Mouse (Mus musculus) NIH3T3 (cell line): ENCODE data around the gene Mgat5.

Experiments used
- DNase-seq: peaks from one replicate; pipeline ENCODE4 v3.0.0-alpha.2; 2012; ENCODE audit warnings: low read depth

Mgat5 gene

DNA sequence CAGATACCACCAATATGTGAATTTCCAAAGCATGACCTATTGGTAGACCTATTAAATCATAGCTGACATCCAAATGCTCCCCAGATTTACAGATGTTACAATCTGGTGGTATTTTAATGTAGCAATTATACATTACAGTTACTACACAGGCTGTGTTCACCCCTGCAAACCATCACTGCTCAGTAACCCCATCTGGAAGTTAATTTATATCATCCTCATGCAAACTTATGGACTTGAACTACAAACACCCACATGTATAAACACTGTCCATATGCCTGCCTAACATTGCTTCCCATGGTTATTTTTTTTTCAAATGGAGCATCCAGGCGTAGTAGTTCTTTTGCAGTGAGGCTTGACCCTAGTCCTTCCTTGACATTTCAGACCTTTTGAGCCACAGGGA lies 236.2 kb downstream of the Mgat5 start:
- DNase-seq: peak; percentile 43

DNA sequence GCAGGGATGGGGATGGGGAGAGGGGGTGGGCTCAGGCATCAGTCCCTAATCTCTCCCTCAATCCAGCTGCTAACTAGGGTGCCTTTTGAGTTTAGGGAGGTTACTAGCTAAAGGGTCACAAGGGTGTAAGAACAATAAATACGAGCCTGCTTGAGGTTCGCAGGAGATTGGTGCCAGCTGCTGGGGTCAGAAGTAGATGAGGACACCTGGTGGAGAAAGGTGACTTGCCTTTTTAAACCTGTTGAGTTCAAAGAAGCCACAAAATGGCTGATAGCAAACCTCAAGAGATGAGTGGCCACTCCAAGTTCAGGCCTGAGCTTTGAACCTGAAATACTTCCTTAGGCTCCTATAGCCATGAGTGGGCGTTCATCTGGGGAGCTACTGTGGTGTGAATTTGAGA lies 236.9 kb downstream of the Mgat5 start:
- no peak for DNase-seq

DNA sequence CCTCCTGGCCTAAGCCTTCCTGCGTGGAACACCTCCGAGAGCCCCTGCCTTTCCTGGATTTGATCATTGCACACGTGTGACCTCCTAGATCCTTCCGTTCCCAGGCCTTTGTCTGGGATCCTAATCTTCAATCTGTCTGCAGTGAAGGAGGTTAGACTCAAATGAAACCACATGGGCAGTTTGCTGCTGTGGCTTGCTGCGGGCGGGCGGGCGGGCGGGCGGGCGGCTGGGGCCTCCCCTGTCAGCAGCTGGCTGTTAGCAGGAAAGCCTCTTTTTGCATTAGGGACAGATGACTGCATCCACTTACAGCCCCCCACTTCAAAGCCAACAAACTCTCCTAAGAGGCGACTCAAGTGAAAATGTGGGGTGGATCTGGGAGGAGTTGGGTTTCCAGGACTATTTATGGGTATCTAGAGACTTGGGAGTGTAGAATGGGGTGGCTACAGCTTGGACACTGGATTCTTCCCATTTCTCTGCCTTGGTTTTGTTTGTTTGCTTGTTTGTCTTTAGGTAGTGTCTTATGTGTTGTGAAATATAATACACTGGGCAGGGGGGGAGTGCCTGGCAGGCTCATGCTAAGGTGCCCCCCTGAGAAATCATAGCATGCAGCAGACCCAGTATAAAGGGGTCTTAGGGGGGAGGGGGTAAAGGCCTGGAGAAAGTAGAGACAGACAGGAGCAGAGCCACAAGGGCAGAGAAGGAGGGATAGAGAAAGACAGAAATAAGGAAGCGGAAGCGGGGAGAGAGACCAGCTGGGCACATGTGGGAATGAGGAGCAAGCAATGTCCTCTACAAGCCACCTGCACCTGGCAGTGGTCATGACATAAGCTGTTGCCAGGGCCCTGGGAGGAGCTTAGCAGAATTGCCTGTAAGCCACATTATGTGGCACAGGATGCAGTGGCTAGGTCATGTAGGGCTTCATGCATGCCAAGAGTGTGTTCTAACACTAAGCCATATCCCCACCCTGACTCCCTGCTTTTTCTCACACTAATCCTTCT lies 238.4 kb downstream of the Mgat5 start:
- DNase-seq: no peak

DNA sequence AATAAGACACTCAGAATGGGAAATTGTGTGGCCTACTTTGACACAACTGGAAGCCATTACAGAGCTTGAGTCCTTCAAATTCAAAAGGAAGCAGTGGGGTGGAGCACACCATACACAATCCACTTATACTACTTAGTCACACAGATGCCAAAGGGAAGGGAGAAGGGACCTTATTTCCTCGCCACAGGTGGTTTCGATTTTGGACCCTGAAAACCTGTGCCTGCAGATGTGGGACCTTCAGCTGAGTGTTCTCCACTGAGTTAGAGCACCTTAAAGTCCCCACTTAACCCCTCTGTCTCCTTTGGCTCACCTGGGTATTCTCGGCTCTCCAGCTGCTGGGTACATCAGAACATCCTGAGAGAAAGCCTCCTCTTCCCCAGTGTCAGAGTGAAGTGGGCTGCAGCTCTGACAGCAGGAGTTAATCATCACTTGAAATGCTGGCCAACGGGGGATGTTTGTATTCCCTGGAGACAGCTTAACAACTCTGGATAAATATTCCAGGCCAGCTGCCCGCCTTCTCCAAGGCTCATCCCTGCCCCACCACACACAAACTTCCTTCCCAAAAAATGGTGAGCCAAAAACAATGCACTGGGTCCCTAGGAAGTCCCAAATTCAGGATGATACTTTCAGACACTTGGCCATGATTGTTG lies 240.1 kb downstream of the Mgat5 start:
- peak; percentile 80 for DNase-seq

DNA sequence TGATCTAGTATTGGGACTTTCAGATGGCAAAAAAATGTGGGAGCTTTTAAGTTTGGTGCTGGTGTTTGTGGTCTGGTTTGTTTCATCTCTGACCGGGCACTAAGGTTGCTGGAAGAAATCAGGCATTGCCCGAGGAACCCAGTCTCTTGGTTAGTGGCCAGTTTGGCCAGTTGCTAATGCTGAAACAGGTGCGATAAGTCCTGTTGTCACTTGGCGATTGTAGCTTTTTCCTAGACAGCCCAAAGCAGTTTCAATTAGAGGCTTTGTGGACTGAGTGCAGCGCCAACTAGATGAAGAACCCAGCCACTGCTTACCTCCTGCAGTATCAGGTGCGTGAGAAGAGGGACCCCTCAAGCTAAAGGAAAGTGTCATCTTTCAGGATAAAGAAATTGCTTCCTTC lies 248.6 kb downstream of the Mgat5 start:
- DNase-seq: no peak

DNA sequence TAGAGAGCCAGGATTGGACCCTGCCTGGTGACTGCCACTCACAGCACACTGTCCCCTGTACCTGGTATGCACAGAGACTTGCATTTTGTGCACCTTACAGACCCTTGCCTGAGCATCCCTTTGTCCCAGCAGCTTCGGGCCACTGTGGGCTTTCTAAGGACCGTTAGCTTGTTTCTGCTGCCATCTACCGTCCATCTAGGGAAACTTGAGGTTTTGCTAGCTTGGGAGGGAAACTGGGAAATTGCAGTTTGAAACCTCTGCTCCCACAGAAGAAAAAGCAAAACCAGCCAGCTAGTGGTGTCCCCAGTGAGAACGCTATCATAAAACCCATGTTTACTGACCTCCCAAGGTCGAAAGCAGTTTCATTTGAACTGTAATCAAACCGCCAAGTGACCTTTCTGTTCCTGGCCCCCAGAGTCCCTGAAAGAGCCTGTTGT lies 254.2 kb downstream of the Mgat5 start:
- DNase-seq: peak; percentile 87

DNA sequence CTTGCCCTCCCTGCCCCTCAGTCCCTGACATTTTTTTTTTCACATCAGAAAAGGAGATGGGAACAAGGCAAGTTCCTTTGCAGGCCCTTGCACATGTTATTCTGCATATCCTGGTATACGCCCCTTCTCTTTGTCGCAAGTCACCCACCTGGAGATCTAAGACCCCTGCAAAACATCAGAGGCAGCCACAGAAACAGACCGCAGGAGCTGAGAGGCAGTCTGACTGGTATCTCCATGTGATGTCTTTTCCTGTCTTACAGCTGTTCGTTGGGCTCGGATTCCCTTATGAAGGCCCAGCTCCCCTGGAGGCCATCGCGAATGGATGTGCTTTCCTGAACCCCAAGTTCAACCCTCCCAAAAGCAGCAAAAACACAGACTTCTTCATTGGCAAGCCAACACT lies 254.8 kb downstream of the Mgat5 start:
- DNase-seq: no peak

DNA sequence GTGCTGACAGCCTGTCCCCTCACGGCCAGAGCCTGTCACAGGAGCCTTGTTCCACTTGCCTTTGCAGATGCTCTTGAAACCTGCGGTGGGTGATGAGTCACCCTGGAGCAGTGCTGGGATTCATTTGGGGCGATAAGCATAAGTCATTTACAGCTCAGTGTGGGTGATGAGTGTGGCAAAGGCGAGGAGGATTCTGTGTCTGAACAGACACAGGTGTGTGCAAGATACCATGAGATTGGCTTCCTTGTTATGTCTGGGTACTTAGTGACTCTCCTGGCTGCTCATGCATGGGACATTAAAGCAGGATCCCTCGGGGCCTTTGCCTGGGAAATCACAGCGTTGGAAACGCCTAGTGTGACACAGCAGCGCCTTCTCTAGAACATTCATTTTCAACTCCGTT lies 256.2 kb downstream of the Mgat5 start:
- no peak for DNase-seq

DNA sequence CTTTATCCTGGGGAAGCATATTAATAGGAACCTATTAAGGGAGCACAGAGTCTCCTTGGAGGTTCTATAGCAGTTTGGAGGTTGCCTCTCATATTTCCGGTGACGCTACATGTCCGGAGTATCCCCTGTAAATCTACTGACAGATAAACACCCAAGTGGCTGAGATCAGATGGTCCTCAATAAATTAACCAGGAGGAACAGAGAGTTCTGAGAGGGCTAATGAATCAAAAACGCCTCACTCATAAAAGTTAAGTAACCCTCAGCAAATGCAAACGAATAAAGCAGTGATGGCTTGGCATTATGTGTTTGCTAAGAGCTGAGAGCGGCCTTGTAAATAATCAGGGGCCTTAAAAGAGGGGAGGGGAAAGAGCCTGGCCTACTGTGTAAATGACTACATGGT lies 259.2 kb downstream of the Mgat5 start:
- no peak for DNase-seq

DNA sequence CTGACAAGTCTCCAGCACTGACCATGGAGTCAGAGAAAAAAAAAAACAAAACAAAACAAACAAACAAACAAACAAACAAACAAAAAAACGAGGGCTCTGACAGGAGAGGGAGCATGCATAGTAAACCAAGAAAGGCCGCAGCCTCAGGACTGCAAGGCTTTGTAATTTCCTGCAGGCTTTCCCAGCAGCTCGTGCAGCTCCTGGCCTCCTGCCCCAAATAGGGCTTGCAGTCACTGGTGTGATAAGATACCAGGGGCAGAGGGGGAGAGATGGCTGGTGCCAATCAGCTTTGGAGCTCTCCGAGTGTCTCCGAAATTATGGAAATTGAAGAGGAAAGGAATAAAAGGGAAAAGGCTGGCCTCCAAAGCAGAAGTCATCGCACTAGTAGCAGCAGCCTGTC lies 260.5 kb downstream of the Mgat5 start:
- DNase-seq: no peak

DNA sequence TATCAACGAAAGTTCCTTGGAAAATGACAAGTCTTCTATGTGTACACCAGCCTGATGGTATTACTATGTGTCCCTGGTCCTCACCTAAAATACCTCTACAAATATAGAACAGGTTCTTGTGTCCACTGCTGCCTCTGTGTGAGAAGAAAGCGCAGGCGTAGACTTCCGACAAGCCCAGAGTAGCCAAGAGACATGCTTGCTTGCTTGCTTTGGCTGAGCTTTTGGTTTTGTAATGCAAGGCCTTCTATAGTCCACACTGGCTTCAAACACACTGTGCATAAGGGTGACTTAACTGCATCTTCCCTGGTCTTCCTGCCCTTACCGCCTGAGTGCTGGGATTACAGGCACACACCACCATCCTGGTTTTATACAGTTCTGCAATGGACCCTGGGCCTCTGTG lies 262.4 kb downstream of the Mgat5 start:
- DNase-seq: no peak

DNA sequence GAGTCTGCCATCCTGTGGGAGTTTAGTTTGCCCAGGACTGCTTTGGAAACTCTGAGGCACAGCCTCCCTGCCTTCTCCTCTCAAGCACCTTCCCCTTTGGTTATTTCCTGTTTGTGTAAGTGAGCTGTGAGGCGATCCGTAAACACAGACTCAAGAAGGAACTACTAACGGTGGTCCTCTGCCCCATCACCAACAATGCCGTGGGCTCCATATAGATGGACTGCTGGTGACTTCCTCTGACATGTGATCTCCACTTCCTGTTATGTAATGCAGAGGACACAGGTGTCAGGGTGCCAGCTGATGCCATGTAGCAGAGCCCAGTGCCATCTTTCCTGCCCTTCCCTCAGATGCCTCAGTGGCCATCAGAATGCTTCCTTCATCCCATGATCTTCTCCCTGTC lies 265.4 kb downstream of the Mgat5 start:
- DNase-seq: no peak

DNA sequence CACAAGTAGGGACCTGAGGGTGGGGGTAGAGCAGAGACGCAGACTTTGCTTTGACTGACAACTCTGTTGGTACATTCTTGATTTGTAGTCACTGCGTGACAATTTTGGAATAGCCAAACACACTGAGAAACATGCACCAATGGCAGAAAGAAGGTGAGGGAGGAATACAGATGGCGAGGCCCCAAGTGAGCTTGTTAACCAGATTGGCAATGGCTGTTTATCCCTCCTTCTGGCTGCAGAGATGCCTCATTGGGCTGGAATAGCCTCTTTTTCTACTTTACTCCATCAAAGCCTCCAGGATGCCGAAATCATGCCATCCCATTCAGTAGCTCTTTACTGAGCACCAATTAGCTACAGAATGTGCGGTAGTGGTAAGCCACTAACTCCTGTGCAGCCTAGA lies 270.9 kb downstream of the Mgat5 start:
- DNase-seq: no peak

DNA sequence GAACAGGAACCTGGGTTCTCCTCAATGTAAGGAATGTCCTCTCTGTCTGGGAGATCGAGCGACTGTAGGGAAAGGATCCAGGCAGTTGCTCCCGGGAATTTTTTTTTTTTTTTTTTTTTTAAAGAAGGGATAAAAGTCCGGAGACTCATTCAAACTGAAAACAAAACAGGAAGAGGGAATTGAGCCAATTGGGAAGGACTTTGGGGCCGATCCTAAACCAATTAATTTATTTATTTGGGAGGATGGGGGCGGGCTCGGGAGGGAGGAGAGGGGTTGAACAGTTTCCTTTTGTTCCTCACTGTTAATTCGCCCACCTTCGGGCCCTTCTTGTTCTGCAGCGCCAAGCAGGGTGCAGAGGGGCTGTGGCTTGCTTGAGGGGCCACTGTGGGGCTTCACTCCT lies 278.1 kb downstream of the Mgat5 start:
- DNase-seq: no peak

DNA sequence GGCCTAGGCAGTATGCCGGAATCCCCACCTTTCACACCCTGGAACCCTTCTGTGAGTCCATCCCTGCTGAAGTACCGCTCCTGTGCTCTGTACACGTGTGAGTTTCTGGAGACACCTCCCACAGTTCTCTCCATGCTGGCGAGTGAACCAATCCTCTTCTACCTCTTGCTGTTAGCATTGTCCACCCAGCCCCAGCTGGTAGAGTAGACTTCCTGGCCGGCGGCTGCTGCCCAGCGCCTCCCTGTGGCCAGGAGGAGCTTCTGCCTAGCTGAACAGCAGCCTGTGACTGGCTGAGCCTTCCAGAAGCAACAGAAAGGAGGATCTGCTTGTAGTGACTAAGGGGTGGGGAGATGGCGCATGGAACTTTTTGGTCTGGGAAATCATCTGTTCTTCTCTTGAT lies 279.4 kb downstream of the Mgat5 start:
- no peak for DNase-seq

DNA sequence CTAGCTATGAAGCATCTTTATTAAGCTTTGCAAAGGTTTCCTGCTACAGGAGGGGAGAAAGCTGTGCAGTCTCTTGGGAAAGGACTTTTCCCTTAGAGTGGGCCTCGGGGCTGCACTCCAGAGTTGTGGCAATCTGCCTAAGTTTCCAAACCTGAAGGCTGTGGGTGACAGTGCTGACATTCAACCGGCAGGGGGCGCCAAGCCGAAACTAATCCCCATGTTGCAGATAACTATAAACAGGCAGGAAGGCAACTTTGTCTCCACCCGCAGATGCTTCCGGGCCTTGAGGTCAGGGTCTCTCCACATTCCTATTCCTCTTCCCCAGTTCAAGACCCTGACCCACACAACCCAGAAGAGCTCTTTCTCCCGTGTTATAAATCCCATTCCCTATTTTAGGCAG lies 280.0 kb downstream of the Mgat5 start:
- DNase-seq: peak; percentile 72

DNA sequence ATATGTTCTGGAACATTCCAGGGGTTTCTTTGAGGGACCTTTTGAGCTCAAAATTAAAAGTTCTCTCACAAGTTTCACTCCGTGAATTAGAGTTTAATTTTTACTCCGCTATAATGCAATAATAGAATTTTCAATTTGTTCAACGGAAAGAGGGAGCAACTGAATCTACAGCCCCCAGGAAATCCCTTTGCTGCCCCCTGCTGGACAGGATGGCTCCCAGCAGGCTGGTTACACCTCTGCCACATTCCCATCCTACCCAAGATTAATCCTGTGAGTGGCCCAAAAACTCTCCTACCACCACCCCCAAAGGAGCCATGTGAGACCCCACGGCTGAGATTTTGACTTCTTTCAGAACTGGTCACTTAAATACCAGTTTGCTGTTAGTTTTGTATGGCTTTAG lies 282.3 kb downstream of the Mgat5 start:
- DNase-seq: peak; percentile 50

DNA sequence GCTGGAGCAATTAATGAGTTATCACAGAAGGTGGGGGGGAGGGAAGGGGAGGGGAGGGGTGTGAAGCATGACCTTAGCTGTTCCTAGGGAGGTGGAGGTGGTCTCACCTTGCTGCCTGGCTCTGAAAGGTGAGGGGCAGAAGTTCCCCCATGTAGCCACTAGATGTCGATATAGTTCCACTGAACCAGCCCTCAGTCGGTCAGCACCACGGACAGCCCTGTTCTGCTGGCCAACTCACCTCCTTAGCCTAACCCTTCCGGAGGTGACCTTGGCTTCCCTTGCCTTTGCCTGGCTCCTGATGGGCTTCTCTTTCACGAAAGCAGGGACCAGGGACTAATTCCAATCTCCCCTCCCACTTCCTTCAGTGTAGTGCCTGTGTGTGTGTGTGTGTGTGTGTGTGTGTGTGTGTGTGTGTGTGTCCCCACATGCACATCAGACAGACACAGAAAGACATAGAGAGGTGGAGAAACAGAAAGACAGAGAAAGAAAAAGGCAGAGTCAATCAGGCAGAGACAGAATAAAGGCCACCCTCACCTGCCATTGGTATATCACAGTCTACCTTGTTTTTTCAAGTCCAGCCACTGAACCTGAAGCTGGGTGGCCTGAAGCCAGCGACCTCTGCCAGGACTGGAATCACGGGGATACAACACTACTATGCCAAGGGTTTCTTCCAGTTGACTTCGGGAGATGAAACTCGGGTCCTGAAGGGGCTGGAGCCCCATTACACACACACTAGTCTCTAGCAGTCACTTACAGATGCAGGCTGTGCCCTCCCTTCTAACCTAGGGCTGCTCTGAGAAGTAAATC lies 292.1 kb downstream of the Mgat5 start:
- peak; percentile 73 for DNase-seq

DNA sequence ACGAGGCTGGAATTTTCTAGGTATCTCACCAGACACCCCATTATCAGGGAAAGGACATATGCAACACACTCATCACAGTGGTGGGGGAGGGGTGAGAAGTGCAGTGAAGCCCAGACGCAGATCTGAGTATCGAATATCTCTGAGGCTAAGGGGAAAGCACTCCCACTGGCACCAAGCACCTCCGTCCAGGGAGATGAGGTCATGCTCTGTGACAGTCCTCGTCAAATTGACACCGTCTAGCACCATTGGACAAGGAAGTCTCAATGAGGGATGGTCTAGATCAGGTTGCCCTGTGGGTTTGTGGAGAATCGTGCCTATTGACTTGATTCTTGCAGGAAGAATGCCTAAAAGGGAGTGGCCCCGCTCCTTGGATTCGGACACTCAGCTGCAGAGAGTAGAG lies 293.9 kb downstream of the Mgat5 start:
- no peak for DNase-seq

DNA sequence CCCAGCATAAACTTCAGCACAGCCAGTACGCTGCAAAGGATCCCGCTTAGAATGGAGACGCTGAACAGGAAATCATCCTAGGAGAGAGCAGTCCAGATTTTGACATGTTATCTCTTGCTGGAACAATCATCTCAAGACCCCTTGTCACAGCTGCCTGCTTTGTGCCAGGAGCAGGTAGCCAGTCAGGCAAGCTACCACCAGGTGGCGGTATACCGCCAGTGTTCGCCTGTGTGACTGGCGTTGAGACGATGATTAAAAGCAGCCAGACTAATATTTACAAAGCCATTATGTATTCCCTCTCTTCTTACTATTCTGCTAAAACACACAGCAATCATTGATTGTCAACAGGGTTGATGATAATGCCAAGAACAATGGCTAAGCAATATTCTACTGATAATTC lies 295.4 kb downstream of the Mgat5 start:
- DNase-seq: peak; percentile 86

DNA sequence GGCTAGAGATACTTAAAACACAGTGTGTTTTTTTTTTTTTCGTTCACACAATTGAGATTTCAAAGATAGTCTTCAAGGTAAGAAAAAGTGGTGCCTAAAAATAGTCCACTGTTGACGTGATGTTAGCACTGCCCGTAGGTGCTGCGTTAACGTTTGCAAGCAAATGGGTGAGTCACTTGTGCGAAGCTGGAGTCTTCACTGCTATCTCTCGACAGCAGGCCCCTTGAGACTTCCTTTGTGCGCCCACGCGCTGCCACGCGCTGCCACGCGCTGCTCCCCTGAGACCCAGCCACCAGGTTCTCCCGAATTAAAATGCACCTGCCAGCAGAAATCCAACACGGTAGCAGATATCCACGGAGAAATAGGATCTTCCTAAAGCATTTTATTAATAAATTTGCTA lies 295.9 kb downstream of the Mgat5 start:
- DNase-seq: no peak

DNA sequence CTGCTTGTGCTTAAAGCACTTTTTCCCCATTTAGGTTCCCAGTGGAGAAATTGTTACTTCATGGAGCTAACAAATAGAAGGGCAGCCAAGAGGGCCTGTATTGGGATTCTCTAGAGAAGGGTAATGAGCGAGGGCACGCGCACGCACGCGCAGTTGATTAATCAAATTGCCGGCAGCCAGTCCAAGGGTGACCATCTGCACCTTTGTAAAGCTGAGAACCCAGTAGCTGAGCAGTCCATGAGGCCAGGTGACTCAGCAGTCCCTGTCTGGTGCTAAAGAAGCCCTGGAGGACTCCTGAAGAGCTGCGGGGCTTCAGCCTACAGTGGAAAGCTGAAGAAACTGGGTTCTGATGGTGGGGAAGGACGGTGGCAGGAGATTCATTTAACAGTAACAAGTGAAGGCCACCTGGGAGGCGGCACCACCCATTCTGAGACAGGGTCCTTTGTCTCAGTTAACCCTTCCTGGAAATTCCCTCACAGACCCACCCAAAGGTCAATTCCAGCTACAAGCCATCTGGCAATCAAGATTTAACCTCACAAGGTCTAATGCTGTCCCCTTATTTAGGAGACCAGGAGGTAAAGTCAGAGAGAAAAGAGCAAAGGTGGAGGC lies 302.3 kb downstream of the Mgat5 start:
- no peak for DNase-seq
